Mouse (Mus musculus) liver, embryonic 16.5 days (tissue): ENCODE measurements around the gene Cdca5. TPM values are rescaled to one million over a fixed set of nuclear protein-coding genes. Genes with fewer than 3 reads are reported as not detected.

ENCODE experiments used
- ATAC-seq: fragments of 200-750 bp; cut with Nextera tagmentation; 2 replicates; pipeline ENCODE4 v1.8.0; 2017; ENCODE audit warnings: low read depth, mild to moderate bottlenecking, moderate number of reproducible peaks, moderate library complexity
- H3K27ac ChIP-seq: fragments of 300-500 bp; sonication (generic); 2 replicates; pipeline ENCODE4 v1.5.1; 2014; ENCODE audit warnings: mild to moderate bottlenecking, low read length
- H3K27me3 ChIP-seq: fragments of 300-500 bp; sonication (generic); 2 replicates; pipeline ENCODE4 v1.6.1; 2014; ENCODE audit warnings: low read depth, low read length, mixed read lengths; ENCODE audit not compliant: control insufficient read depth, insufficient read depth
- H3K36me3 ChIP-seq: fragments of 300-500 bp; sonication (generic); 2 replicates; pipeline ENCODE4 v1.6.1; 2014; ENCODE audit warnings: mild to moderate bottlenecking; ENCODE audit not compliant: control insufficient read depth, insufficient read depth
- H3K4me1 ChIP-seq: fragments of 300-500 bp; sonication (generic); 2 replicates; pipeline ENCODE4 v1.6.1; 2014; ENCODE audit warnings: low read depth, low read length, mixed read lengths; ENCODE audit not compliant: control insufficient read depth
- H3K4me2 ChIP-seq: fragments of 300-500 bp; sonication (generic); 2 replicates; pipeline ENCODE4 v1.6.1; 2014; ENCODE audit warnings: low read depth, low read length, mixed read lengths
- H3K4me3 ChIP-seq: fragments of 300-500 bp; sonication (generic); 2 replicates; pipeline ENCODE4 v1.5.1; 2014; ENCODE audit warnings: low read depth, mild to moderate bottlenecking, low read length
- H3K9ac ChIP-seq: fragments of 300-500 bp; sonication (generic); 2 replicates; pipeline ENCODE4 v1.6.1; 2014; ENCODE audit warnings: low read depth, low read length
- H3K9me3 ChIP-seq: fragments of 300-500 bp; sonication (generic); replicated peaks from 2 replicates; pipeline ENCODE4 v1.6.1; 2016; ENCODE audit warnings: low read length; ENCODE audit not compliant: control insufficient read depth
- WGBS: fragments of 180-500 bp; shearing (Covaris S2); extraction: QIAGEN DNeasy Blood & Tissue Kit; methylation state at CpG from one replicate; pipeline ENCODE4 v1.1.7; 2014; ENCODE audit not compliant: insufficient replicate concordance; 5-methylcytosine and 5-hydroxymethylcytosine counted together
- polyA plus RNA-seq: library from polyadenylated mRNA; unstranded; fragments of >200 nt; fragmentation: Nextera tagmentation; extraction: Ambion mirVana; gene quantifications from 2 replicates; pipeline ENCODE4 v1.2.1, GENCODE M21; 2015

Gene Cdca5
- polyA plus RNA-seq, 1 experiment from 2014 or later = 28.9 TPM

DNA sequence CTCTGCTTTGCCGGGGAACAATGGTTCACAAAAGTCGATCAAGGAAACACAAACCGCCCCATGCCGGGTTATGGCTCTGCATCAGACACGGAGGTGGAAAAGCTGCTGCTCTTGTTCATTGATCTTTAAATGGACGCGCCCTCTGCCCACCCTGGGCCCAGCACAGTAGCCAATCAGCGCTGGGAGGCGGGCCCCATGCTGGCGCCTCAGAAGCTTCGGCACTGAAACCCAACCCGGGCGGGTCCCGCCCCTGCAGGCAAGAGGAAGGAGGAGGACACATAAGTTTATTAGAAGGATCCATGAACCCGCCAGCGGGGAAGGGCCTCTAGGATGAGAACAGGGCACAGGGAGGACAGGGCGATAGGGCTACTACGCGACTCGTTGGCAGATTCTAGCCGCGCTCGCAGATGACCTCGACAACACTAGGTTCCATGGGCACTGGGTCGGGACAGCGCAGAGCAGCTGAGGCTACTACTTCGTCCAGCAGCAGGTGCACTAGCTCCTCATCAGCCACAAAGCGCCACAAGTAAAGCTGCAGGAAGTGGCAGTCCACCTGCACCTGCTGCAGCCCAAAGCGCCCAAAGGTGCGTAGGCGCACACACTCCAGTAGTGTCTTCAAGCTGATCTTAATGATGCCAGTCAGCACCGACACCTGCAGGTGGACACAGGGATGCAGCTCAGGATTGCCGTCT is 16.9 kb upstream of the Cdca5 start, which contains the start of gene Tm7sf2:
TSS of gene Tm7sf2 (minus strand) at position 650 of the 692 bp plus-strand sequence.
- Histone ChIP-seq H3K4me3 (peak within 1 kb of the TSS; percentile 66), H3K4me2 (peak within 1 kb of the TSS; percentile 94), H3K27me3 (no peaks in the 10 kb centered on the region), H3K9ac (peak within 1 kb of the TSS; percentile 75), H3K27ac (peak within 1 kb of the TSS; percentile 70), H3K4me1 (peaks cover 23% of the 10 kb centered on the region), H3K36me3 (no peaks in the 10 kb centered on the region; the same call in 1 of the 2 replicates), H3K9me3 (no peaks in the 10 kb centered on the region)
- ATAC-seq = peak; percentile 94
- 14% methylated on average over 33 of the region's 33 CpGs for WGBS

DNA sequence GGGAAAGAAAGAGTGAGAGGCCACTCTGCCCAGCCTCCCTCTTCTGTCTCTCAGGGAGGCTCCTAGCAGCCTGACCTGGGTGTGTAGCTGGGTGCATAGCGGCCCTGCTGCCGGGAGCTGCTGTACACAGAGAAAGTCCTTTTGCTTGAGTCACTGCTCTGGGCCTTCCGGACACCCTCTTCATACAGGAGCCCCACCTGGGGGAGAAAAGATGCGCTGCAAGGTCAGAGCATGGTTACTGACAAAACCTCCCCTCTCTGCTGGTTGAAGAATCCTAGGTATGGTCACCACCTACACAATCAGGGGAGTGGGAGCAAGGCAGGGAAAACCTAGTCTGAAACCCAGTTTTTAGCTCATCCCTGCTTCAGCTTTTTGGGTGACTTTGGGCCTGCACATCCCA is 15.8 kb upstream of the Cdca5 start:
- Histone ChIP-seq H3K4me1 (peaks cover 22% of the 10 kb centered on the region), H3K27me3 (no peaks in the 10 kb centered on the region), H3K27ac (no peak overlapping the region), H3K4me2 (no peak overlapping the region), H3K4me3 (no peak overlapping the region), H3K9ac (no peak overlapping the region), H3K9me3 (no peaks in the 10 kb centered on the region), H3K36me3 (peaks cover 3% of the 10 kb centered on the region)
- ATAC-seq = no peak
- WGBS = 76% methylated on average over 4 of the region's 4 CpGs

DNA sequence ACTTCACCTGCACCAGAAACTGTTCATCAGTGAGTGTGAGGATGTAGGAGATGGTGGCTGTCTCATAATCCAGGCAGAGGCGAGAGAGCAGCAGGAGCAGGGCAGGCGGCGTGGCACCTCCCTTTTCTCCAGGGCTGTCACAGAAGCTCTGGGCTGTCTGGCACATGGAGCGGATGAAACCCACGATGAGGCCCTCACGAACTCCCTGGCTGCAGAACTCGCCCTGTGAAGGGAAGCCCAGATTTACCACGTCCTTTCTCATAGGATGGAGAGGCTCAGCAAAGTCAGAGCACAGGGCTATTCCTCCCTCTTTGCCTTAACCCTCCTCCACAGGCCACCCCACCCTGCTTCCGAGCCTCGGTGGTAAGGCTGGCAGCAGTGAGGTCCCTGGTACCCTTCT is 14.9 kb upstream of the Cdca5 start:
- H3K9me3 ChIP-seq = no peaks in the 10 kb centered on the region
- H3K4me2 ChIP-seq = no peak overlapping the region
- H3K27me3 ChIP-seq = no peaks in the 10 kb centered on the region
- no peak overlapping the region for H3K27ac ChIP-seq
- no peak overlapping the region for H3K4me3 ChIP-seq
- WGBS = 66% methylated on average over 10 of the region's 10 CpGs
- peaks cover 3% of the 10 kb centered on the region for H3K36me3 ChIP-seq
- ATAC-seq = no peak
- H3K9ac ChIP-seq = no peak overlapping the region
- H3K4me1 ChIP-seq = peaks cover 22% of the 10 kb centered on the region

DNA sequence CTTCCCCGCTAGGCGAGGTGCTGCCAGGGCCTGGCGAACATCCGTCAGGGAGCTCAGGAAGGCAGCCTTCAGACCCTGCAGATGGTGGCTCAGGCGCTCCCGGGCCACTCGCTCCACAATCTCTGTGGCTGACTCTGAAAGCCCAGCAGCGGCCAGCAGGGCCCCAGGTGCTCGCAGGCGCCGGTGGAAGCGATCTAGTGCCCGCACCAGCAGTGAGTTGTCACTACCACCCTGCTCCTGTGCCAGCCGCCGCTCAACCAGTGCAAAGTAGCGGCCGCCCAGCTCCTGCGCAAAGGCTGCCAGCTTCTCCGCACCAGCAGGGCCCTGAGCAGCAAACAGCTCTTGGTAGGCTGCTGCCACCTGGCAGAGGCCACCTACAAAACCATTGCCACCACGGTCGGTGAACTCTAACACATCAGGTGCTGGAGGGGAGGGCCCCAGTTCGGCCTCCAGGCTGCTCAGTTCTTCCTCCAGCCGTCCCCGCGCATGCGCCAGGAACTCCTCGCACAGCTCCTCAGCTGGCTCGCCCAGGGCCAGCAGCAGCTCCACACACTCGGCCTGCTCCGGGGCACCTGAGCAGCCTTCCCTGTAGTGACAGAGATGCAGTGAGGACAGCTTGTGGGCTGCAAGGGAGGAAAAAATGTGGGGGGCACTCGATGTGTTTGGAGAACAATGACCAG is 14.1 kb upstream of the Cdca5 start:
- Histone ChIP-seq H3K36me3 (peaks cover 3% of the 10 kb centered on the region), H3K27ac (no peak overlapping the region), H3K9ac (no peak overlapping the region), H3K4me2 (no peak overlapping the region), H3K4me3 (no peak overlapping the region), H3K4me1 (peaks cover 25% of the 10 kb centered on the region), H3K9me3 (no peaks in the 10 kb centered on the region), H3K27me3 (no peaks in the 10 kb centered on the region)
- no peak for ATAC-seq
- WGBS = 83% methylated on average over 31 of the region's 31 CpGs

DNA sequence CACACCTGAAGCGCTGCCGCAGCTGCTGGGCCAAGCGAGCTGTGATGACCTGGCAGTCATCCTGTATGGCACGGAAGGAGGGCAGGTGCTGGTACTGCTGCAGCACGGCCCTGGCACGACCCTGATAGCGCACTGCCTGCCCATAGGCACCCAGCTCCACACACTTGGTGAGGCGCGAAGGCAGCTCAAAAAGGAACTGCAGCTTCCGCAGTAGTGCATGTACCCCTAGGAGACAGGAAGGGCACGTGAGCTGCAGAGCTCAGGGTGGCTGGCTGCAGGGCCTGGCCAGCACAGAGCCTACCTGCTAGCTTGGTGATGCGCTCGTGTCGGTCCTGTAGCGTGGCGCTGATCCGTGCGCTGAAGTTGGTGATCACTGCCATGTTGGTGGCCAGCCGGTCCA is 13.5 kb upstream of the Cdca5 start:
- H3K4me1 ChIP-seq = peaks cover 28% of the 10 kb centered on the region
- peaks cover 3% of the 10 kb centered on the region for H3K36me3 ChIP-seq
- no peak overlapping the region for H3K4me2 ChIP-seq
- no peaks in the 10 kb centered on the region for H3K9me3 ChIP-seq
- no peak overlapping the region for H3K4me3 ChIP-seq
- WGBS = 86% methylated on average over 19 of the region's 19 CpGs
- no peak for ATAC-seq
- no peaks in the 10 kb centered on the region for H3K27me3 ChIP-seq
- no peak overlapping the region for H3K9ac ChIP-seq
- H3K27ac ChIP-seq = no peak overlapping the region

DNA sequence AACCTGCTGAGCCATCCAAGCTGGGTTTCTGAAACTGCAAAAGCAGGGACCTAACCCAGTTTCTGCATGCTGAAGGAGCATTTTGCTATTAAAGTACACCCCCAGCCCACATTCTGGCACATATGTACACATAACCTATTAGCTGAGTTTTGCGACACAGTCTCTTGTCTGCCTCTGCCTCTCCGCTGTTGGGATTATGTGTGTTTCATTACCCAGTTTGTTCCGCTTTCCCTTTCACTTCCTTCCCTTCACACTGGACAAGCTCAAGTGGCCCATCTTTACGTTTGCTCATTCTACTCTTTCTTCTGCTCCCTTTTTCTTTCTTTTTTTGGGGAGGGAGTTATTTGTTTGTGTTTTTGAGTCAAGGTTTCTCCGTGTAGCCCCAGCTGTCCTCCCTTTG is 10.9 kb upstream of the Cdca5 start:
- no peaks in the 10 kb centered on the region for H3K27me3 ChIP-seq
- H3K36me3 ChIP-seq = peaks cover 3% of the 10 kb centered on the region
- no peaks in the 10 kb centered on the region for H3K9me3 ChIP-seq
- H3K9ac ChIP-seq = no peak overlapping the region
- no peak for ATAC-seq
- H3K4me3 ChIP-seq = no peak overlapping the region
- 74% methylated on average over 5 of the region's 5 CpGs for WGBS
- peak overlapping the region; percentile 45 for H3K27ac ChIP-seq
- no peak overlapping the region for H3K4me2 ChIP-seq
- peaks cover 17% of the 10 kb centered on the region for H3K4me1 ChIP-seq

DNA sequence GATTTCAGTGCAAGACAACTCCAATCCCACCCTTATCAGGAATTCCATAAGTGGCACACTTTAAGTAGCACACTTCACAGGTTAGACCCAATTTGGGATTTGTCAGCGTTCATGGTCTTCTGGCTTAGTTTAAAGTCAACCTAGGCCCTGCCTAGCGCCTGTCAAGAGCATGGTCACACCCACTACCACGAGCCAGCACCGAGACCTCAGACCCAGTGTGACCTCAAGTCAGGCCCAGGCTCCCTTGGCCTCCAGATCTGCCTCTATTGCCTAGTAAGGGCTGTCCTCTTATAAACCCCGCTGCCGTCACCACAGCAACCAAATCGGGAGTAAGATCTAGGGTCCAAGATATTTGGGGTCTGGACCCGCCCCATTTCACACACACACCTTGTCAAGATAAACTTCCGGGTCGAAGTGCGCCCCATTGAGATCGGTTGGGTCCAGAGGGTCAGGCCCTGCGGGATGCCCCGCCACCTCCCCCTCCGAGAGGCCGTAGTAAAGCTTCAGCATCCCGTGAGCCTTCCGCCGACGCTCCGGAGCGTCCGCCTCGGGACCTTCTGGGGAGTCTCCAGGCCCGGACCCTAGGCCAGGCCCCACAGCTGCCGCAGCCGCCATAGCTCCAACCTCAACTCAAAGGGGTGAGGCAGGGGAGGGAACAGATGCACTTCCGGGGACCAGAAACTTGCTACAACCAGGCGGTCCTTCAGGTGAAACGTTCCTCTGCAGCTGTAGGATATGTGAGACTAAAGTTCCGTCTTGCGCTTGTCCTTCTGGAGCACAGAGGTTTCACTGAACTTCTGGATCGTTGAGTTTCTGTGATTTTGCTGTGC is 8.0 kb upstream of the Cdca5 start, which contains the start of gene Vps51:
TSS of gene Vps51 (minus strand) at position 668 of the 830 bp plus-strand sequence.
- WGBS = under 1% methylated on average over 33 of the region's 33 CpGs
- peak; percentile 88 for ATAC-seq

DNA sequence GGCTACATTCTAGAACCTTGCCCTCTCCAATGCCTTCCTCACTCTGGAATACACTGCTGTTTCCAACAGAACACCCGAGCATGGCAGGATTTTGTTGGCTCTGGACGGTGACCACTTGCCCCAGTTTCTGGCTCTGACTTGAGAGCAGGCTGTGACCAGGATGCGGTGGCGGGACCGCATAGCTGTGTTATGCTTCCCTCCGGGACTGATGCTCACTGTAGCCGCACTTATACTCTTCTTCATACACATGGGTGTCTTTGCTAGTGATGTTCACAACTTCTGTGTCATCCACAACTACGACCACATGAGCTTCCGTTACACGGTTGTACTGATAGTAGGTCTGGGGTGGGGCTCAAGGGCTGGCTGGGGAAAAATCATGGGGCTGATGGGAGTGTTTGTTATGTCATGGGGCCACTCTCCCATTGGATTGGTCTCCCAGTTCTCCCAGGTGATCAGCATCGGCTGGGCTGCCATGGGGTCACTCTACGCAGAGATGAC is 4.8 kb upstream of the Cdca5 start, which contains the start of gene Tmem262:
TSS of gene Tmem262 (plus strand) at position 51 of the 498 bp plus-strand sequence.
- WGBS = 76% methylated on average over 12 of the region's 12 CpGs
- ATAC-seq = no peak
- peaks cover 26% of the 10 kb centered on the region for H3K4me1 ChIP-seq
- H3K9ac ChIP-seq = no peak within 1 kb of the TSS
- no peak within 1 kb of the TSS for H3K27ac ChIP-seq
- H3K9me3 ChIP-seq = no peaks in the 10 kb centered on the region
- peaks cover 8% of the 10 kb centered on the region; the same call in 1 of the 2 replicates for H3K36me3 ChIP-seq
- no peaks in the 10 kb centered on the region for H3K27me3 ChIP-seq
- H3K4me2 ChIP-seq = no peak within 1 kb of the TSS
- H3K4me3 ChIP-seq = no peak within 1 kb of the TSS

More for the DNA sequence above, 8.0 kb upstream of the Cdca5 start, which contains the start of gene Vps51:
- Histone ChIP-seq H3K4me1 (peaks cover 17% of the 10 kb centered on the region), H3K9ac (peak within 1 kb of the TSS; percentile 86), H3K9me3 (no peaks in the 10 kb centered on the region), H3K27me3 (no peaks in the 10 kb centered on the region), H3K4me3 (peak within 1 kb of the TSS; percentile 89), H3K27ac (peak within 1 kb of the TSS; percentile 86), H3K36me3 (peaks cover 6% of the 10 kb centered on the region; the same call in 1 of the 2 replicates), H3K4me2 (peak within 1 kb of the TSS; percentile 81)
